Mouse (Mus musculus): Measurements from ENCODE around the gene Rrp1.

DNA sequence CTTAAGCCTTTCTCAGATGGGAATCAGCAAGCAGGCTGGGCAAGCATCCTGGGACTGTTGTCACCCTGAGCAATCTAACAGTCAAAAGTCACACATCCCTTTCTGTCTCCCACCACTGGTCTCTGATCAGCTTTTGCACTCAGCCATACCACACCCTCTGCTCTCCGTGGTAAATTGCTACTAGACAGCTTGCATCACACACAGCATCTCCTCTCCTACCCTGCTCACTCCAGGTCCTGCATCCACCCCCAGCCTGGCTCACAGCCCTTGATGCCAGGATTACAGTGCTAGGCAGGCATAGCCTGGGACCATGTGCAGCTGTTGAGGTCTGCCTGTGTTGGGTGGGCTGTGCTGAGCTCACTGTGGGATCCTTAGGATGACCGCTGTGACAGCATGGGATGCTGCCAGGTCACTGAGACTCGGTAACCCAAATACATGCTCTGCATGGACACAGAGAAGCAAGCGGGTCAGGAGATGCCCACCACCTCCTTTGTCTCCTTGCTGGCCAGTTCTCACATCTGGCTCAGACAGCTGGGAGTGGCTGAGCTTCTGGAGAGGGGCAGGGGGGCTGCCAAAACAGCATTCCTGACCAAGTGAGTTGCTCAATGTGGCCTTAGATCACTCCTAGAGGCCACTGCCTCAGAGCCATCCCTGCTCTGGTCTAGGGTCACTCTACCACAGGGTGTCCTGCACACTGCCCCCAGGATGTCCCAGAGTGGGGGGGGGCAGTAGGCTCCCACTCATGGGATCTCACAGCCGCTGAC, 45.7 kb upstream of the Rrp1 start:
- no peak for TF ChIP-seq CTCF (IDR thresholded peaks at IDR 0.05; ENCODE audit: low read depth, low read length)
- TF ChIP-seq POLR2A (IDR thresholded peaks at IDR 0.05; ENCODE audit: borderline replicate concordance, low read depth, low read length), result no peak
